Mouse (Mus musculus) liver, embryonic 14.5 days (tissue): Measurements from ENCODE around the gene Mybpc2. TPM values are rescaled to one million over a fixed set of nuclear protein-coding genes. Genes with fewer than 3 reads are reported as not detected.

Experiments
- ATAC-seq: fragments of 200-750 bp; cut with Nextera tagmentation; 2 replicates; pipeline ENCODE4 v1.8.0; 2017; ENCODE audit warnings: moderate number of reproducible peaks, mild to moderate bottlenecking, moderate library complexity; ENCODE audit not compliant: insufficient read depth
- DNase-seq, 3 experiments: peaks; one replicate each; pipeline ENCODE4 v3.0.0-alpha.2; 2012 to 2013; ENCODE audit warnings: low read depth in 3 of 3, low spot score in 3 of 3
- H3K27ac ChIP-seq: fragments of 300-500 bp; sonication (generic); 2 replicates; pipeline ENCODE4 v1.5.1; 2014; ENCODE audit warnings: moderate library complexity, mild to moderate bottlenecking, control low read depth, inconsistent platforms
- H3K27me3 ChIP-seq: fragments of 300-500 bp; sonication (generic); 2 replicates; pipeline ENCODE4 v1.6.1; 2014; ENCODE audit warnings: mild to moderate bottlenecking, low read length, moderate library complexity; ENCODE audit not compliant: control insufficient read depth, insufficient read depth
- H3K36me3 ChIP-seq: fragments of 300-500 bp; sonication (generic); replicated peaks from 2 replicates; pipeline ENCODE4 v1.6.1; 2014; ENCODE audit warnings: low read depth; ENCODE audit not compliant: control insufficient read depth, insufficient read depth
- H3K4me1 ChIP-seq, 2 experiments: fragments of 200-500 bp in 1 of 2; fragments of 300-500 bp in 1 of 2; sonication (generic) in 1 of 2; replicated peaks; 2 replicates each; pipeline ENCODE4 v1.6.1; 2012 to 2014; ENCODE audit warnings: antibody characterized with exemption in 1 of 2, inconsistent platforms in 1 of 2, low read length in 1 of 2; ENCODE audit not compliant: control insufficient read depth in 2 of 2, insufficient read depth in 2 of 2
- H3K4me2 ChIP-seq: fragments of 300-500 bp; sonication (generic); 2 replicates; pipeline ENCODE4 v1.6.1; 2014; ENCODE audit warnings: low read depth, mild to moderate bottlenecking, control low read depth, moderate library complexity
- H3K4me3 ChIP-seq, 2 experiments: fragments of 200-500 bp in 1 of 2; fragments of 300-500 bp in 1 of 2; sonication (generic) in 1 of 2; 2 replicates each; pipeline ENCODE4 v1.5.1; 2012 to 2014; ENCODE audit warnings: low read depth in 2 of 2, low read length in 2 of 2, mild to moderate bottlenecking in 2 of 2, control low read depth in 1 of 2, inconsistent platforms in 1 of 2, moderate library complexity in 1 of 2; ENCODE audit not compliant: insufficient read depth in 1 of 2
- H3K9ac ChIP-seq: fragments of 300-500 bp; sonication (generic); replicated peaks from 2 replicates; pipeline ENCODE4 v1.6.1; 2014; ENCODE audit warnings: mild to moderate bottlenecking, control low read depth, moderate library complexity
- H3K9me3 ChIP-seq: fragments of 300-500 bp; sonication (generic); 2 replicates; pipeline ENCODE4 v1.6.1; 2016; ENCODE audit warnings: low read length, mixed read lengths; ENCODE audit not compliant: control insufficient read depth
- CTCF ChIP-seq: IDR thresholded peaks from 2 replicates; pipeline ENCODE4 v1.5.1; 2016; ENCODE audit warnings: antibody characterized with exemption, low read depth, control low read depth
- EP300 ChIP-seq: IDR thresholded peaks from 2 replicates; pipeline ENCODE4 v1.6.1; 2016; ENCODE audit warnings: antibody characterized with exemption, low read depth
- WGBS: fragments of 180-500 bp; shearing (Covaris S2); extraction: QIAGEN DNeasy Blood & Tissue Kit; methylation state at CpG from one replicate; pipeline ENCODE4 v1.1.7; 2014; ENCODE audit not compliant: insufficient replicate concordance; 5-methylcytosine and 5-hydroxymethylcytosine counted together
- polyA plus RNA-seq, 2 experiments: library from polyadenylated mRNA; depleted of rRNA in 1 of 2; stranded (reverse) in 1 of 2; unstranded in 1 of 2; fragments of >200 nt; fragmentation: Nextera tagmentation in 1 of 2; extraction: Ambion mirVana in 1 of 2; gene quantifications; 2 replicates each; pipeline versions ENCODE4 v1.2.1 to v1.2.3; 2012 to 2014

Gene Mybpc2
- polyA plus RNA-seq, 2 experiments, result not detected

- ATAC-seq (no peak), DNase-seq (no peak)
- no peaks in the 10 kb centered on the region for H3K9me3 ChIP-seq
- no peaks in the 10 kb centered on the region for H3K27me3 ChIP-seq
- 78% methylated on average over 13 of the region's 13 CpGs for WGBS
- no peak for TF ChIP-seq EP300
- TF ChIP-seq CTCF, result no peak
- H3K4me3 ChIP-seq, result no peak overlapping the region
- no peak overlapping the region for H3K4me2 ChIP-seq
- peaks cover 51% of the 10 kb centered on the region for H3K36me3 ChIP-seq
- no peak overlapping the region for H3K9ac ChIP-seq
- H3K4me1 ChIP-seq, result no peaks in the 10 kb centered on the region
- H3K27ac ChIP-seq, result no peak overlapping the region
Observed at GRCm38 (mm10) chr7:44534242-44534641, 9.8 kb upstream of the Mybpc2 start.

DNA sequence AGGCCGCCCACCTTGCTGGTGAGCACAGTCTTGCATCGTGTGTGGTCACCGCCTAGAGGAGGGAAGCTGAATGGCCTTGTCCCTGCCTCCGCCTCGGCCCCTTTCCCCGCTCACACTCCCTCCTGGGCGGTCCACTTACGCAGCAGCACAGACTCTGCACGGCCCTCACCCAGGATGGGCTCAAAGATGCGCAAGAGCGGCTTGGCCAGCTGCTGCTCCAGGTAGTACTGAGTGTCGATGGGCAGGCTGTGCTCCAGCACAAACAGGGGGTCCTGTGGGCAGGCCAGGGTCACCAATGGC, 9.2 kb upstream of the Mybpc2 start:
- no peak overlapping the region for H3K4me2 ChIP-seq
- ATAC-seq, result no peak
- no peak for DNase-seq
- H3K27ac ChIP-seq, result no peak overlapping the region
- peaks cover 46% of the 10 kb centered on the region for H3K36me3 ChIP-seq
- no peak overlapping the region for H3K4me3 ChIP-seq
- 84% methylated on average over 12 of the region's 12 CpGs for WGBS
- no peaks in the 10 kb centered on the region for H3K27me3 ChIP-seq
- no peaks in the 10 kb centered on the region for H3K9me3 ChIP-seq
- no peak overlapping the region for H3K9ac ChIP-seq
- no peaks in the 10 kb centered on the region for H3K4me1 ChIP-seq
- TF ChIP-seq CTCF, result no peak

- ATAC-seq (no peak), DNase-seq (no peak)
- WGBS, result 79% methylated on average over 29 of the region's 29 CpGs
Observed at GRCm38 (mm10) chr7:44532918-44533745, 8.7 kb upstream of the Mybpc2 start.

GRCm38 (mm10) chr7:44531946-44532732, 7.7 kb upstream of the Mybpc2 start, which contains the start of gene Spib:
TSS of gene Spib (minus strand) at chr7:44532071.
- no peak for TF ChIP-seq EP300
- no peak for TF ChIP-seq CTCF
- no peak for DNase-seq
- Histone ChIP-seq H3K4me2 (no peak within 1 kb of the TSS), H3K36me3 (peaks cover 33% of the 10 kb centered on the region), H3K4me3 (no peak within 1 kb of the TSS), H3K27ac (no peak within 1 kb of the TSS), H3K4me1 (peaks cover 2 to 6% of the 10 kb centered on the region in 2 experiments; a peak in 2 of 4 replicates), H3K27me3 (no peaks in the 10 kb centered on the region; the same call in 1 of the 2 replicates), H3K9ac (no peak within 1 kb of the TSS), H3K9me3 (no peaks in the 10 kb centered on the region)
- WGBS, result 72% methylated on average over 4 of the region's 4 CpGs
- ATAC-seq, result no peak

More at GRCm38 (mm10) chr7:44532918-44533745, 8.7 kb upstream of the Mybpc2 start:
- Histone ChIP-seq H3K27me3 (no peaks in the 10 kb centered on the region; the same call in 1 of the 2 replicates), H3K9ac (no peak overlapping the region), H3K4me2 (no peak overlapping the region), H3K27ac (no peak overlapping the region), H3K4me3 (no peak overlapping the region), H3K4me1 (peaks cover 0 to 3% of the 10 kb centered on the region in 2 experiments; a peak in 1 of 4 replicates), H3K9me3 (no peaks in the 10 kb centered on the region), H3K36me3 (peaks cover 42% of the 10 kb centered on the region)
- TF ChIP-seq EP300 (no peak), CTCF (no peak)

DNA sequence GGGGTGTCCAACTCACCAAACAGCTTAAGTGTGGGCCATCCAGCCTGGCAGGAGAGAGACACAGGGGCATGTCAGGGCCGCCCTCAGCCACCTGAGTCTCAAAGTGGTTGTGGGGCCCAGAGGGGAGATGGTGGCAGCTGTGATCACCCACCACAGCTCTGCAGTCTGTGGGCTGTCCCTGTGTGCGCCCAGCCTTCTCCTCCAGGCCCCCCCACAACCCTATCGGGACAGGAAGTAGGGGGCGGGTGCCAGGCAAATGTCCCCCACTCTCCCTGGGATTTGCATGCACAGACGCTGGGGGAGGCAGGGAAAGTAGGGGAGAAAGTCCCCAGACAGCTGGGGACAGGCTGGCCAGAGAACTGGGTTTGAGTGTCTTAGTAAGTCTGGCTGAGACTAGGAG, 6.8 kb upstream of the Mybpc2 start:
- ATAC-seq, result no peak
- TF ChIP-seq EP300, result no peak
- no peak for TF ChIP-seq CTCF
- no peak overlapping the region for H3K4me3 ChIP-seq

More for the DNA sequence above, 6.8 kb upstream of the Mybpc2 start:
- peaks cover 2 to 6% of the 10 kb centered on the region in 2 experiments; a peak in 2 of 4 replicates for H3K4me1 ChIP-seq
- H3K9ac ChIP-seq, result no peak overlapping the region
- 24% methylated on average over 5 of the region's 5 CpGs for WGBS
- no peaks in the 10 kb centered on the region for H3K9me3 ChIP-seq
- H3K27me3 ChIP-seq, result no peaks in the 10 kb centered on the region; the same call in 1 of the 2 replicates
- no peak for DNase-seq
- no peak overlapping the region for H3K4me2 ChIP-seq
- H3K36me3 ChIP-seq, result peaks cover 23% of the 10 kb centered on the region
- no peak overlapping the region for H3K27ac ChIP-seq
